Mouse (Mus musculus) embryonic facial prominence, embryonic 14.5 days (tissue): ENCODE measurements at regions not wholly inside any gene's neighbourhood (a gene's known extent, or its start where the extent isn't known, plus 50 kb on each side); places are given as distances from the start of the nearest gene placed in this dataset.
A peak's percentile ranks its signal among the peaks of the same experiment; 100 is the strongest.

Experiments used
- ATAC-seq: fragments of 200-750 bp; cut with Nextera tagmentation; 2 replicates; pipeline ENCODE4 v1.8.0; 2017; ENCODE audit warnings: low read depth, moderate number of reproducible peaks, moderate TSS enrichment
- DNase-seq: peaks from one replicate; pipeline ENCODE4 v3.0.0-alpha.2; 2015; ENCODE audit warnings: low spot score
- H3K27ac ChIP-seq: fragments of 300-500 bp; sonication (generic); replicated peaks from 2 replicates; pipeline ENCODE4 v1.5.1; 2014; ENCODE audit warnings: low read depth, mild to moderate bottlenecking, low read length, moderate library complexity
- H3K27me3 ChIP-seq: fragments of 300-500 bp; sonication (generic); replicated peaks from 2 replicates; pipeline ENCODE4 v1.6.1; 2014; ENCODE audit warnings: low read length; ENCODE audit not compliant: control insufficient read depth, insufficient read depth
- H3K36me3 ChIP-seq: fragments of 300-500 bp; sonication (generic); 2 replicates; pipeline ENCODE4 v1.6.1; 2014; ENCODE audit warnings: low read length, mixed read lengths; ENCODE audit not compliant: control insufficient read depth, insufficient read depth
- H3K4me1 ChIP-seq: fragments of 300-500 bp; sonication (generic); 2 replicates; pipeline ENCODE4 v1.6.1; 2014; ENCODE audit warnings: antibody characterized with exemption, low read length; ENCODE audit not compliant: control insufficient read depth, insufficient read depth
- H3K4me2 ChIP-seq: fragments of 300-500 bp; sonication (generic); 2 replicates; pipeline ENCODE4 v1.6.1; 2014; ENCODE audit warnings: low read depth, mild to moderate bottlenecking, low read length, moderate library complexity, mixed read lengths
- H3K4me3 ChIP-seq: fragments of 300-500 bp; sonication (generic); 2 replicates; pipeline ENCODE4 v1.5.1; 2014; ENCODE audit warnings: low read depth, mild to moderate bottlenecking, low read length
- H3K9ac ChIP-seq: fragments of 300-500 bp; sonication (generic); 2 replicates; pipeline ENCODE4 v1.6.1; 2014; ENCODE audit warnings: low read depth, mild to moderate bottlenecking, low read length, moderate library complexity, mixed read lengths
- H3K9me3 ChIP-seq: fragments of 300-500 bp; sonication (generic); 2 replicates; pipeline ENCODE4 v1.6.1; 2016; ENCODE audit warnings: low read length; ENCODE audit not compliant: control insufficient read depth
- WGBS: fragments of 180-500 bp; shearing (Covaris S2); extraction: QIAGEN DNeasy Blood & Tissue Kit; methylation state at CpG from one replicate; pipeline ENCODE4 v1.1.7; 2014; 5-methylcytosine and 5-hydroxymethylcytosine counted together

- H3K4me1 ChIP-seq: 0 out of 2 replicates have a peak, but pooled peaks cover 4% of the 10 kb centered on the region
- WGBS: 64% methylated on average over 1 of the region's 1 CpGs
- H3K4me2 ChIP-seq: no peak overlapping the region
- H3K36me3 ChIP-seq: no peaks in the 10 kb centered on the region
- no peak overlapping the region for H3K4me3 ChIP-seq
- no peak overlapping the region for H3K27ac ChIP-seq
- no peak for ATAC-seq
- no peaks in the 10 kb centered on the region for H3K27me3 ChIP-seq
- H3K9me3 ChIP-seq: no peaks in the 10 kb centered on the region
- DNase-seq: no peak
- H3K9ac ChIP-seq: no peak overlapping the region
Observed at GRCm38 (mm10) chr1:71986047-71986446, 226.1 kb downstream of the Mreg start.

GRCm38 (mm10) chr1:71983786-71984185 lies 228.3 kb downstream of the Mreg start:
- no peak overlapping the region for H3K4me3 ChIP-seq
- H3K36me3 ChIP-seq: no peaks in the 10 kb centered on the region
- no peak overlapping the region for H3K27ac ChIP-seq
- WGBS: 76% methylated on average over 7 of the region's 7 CpGs
- H3K27me3 ChIP-seq: no peaks in the 10 kb centered on the region
- no peak overlapping the region for H3K9ac ChIP-seq
- no peak for ATAC-seq
- 0 out of 2 replicates have a peak, but pooled peaks cover 4% of the 10 kb centered on the region for H3K4me1 ChIP-seq
- H3K9me3 ChIP-seq: no peaks in the 10 kb centered on the region
- no peak for DNase-seq
- no peak overlapping the region for H3K4me2 ChIP-seq

- no peak overlapping the region; the same call in 1 of the 2 replicates for H3K27ac ChIP-seq
- DNase-seq: no peak
- ATAC-seq: no peak
- no peaks in the 10 kb centered on the region for H3K36me3 ChIP-seq
- no peak overlapping the region for H3K9ac ChIP-seq
- H3K4me3 ChIP-seq: no peak overlapping the region
- H3K9me3 ChIP-seq: no peaks in the 10 kb centered on the region
- 67% methylated on average over 5 of the region's 5 CpGs for WGBS
- no peak overlapping the region for H3K4me2 ChIP-seq
- no peaks in the 10 kb centered on the region for H3K27me3 ChIP-seq
- 0 out of 2 replicates have a peak, but pooled peaks cover 4% of the 10 kb centered on the region for H3K4me1 ChIP-seq
Observed at GRCm38 (mm10) chr1:71982423-71983262, 229.5 kb downstream of the Mreg start.

DNA sequence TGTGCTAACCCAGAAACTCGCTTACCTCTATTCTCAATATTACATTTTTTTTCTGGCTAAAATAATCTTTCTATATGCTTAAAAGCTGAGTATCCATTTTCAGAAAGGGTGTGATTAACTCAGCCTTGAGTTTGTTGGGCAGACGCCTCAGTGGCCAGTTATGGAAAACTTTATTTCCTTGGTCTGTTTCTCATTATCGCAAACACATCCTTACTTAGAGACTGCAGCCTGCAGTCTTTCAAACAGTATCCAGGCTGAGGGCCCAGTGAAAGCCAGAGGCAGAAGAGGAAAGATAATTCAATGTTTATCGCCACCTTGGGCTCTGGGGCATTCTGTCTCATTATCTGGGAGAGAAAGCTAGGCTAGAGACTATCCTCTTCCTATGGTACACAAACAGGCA lies 231.5 kb downstream of the Mreg start:
- Histone ChIP-seq H3K9me3 (no peaks in the 10 kb centered on the region), H3K36me3 (no peaks in the 10 kb centered on the region), H3K27ac (no peak overlapping the region), H3K27me3 (no peaks in the 10 kb centered on the region), H3K9ac (no peak overlapping the region), H3K4me2 (no peak overlapping the region), H3K4me1 (0 out of 2 replicates have a peak, but pooled peaks cover 4% of the 10 kb centered on the region), H3K4me3 (no peak overlapping the region)
- 43% methylated on average over 4 of the region's 4 CpGs for WGBS
- ATAC-seq (peak; percentile 55; the same call in 1 of the 2 replicates), DNase-seq (peak; percentile 79)

GRCm38 (mm10) chr1:71979261-71979660 lies 232.8 kb downstream of the Mreg start:
- 40% methylated on average over 4 of the region's 4 CpGs for WGBS
- H3K9me3 ChIP-seq: no peaks in the 10 kb centered on the region
- H3K36me3 ChIP-seq: no peaks in the 10 kb centered on the region
- H3K4me2 ChIP-seq: no peak overlapping the region
- no peak for ATAC-seq
- no peaks in the 10 kb centered on the region for H3K27me3 ChIP-seq
- H3K9ac ChIP-seq: no peak overlapping the region
- DNase-seq: peak; percentile 67
- no peak overlapping the region for H3K27ac ChIP-seq
- H3K4me1 ChIP-seq: 0 out of 2 replicates have a peak, but pooled peaks cover 4% of the 10 kb centered on the region
- no peak overlapping the region for H3K4me3 ChIP-seq

DNA sequence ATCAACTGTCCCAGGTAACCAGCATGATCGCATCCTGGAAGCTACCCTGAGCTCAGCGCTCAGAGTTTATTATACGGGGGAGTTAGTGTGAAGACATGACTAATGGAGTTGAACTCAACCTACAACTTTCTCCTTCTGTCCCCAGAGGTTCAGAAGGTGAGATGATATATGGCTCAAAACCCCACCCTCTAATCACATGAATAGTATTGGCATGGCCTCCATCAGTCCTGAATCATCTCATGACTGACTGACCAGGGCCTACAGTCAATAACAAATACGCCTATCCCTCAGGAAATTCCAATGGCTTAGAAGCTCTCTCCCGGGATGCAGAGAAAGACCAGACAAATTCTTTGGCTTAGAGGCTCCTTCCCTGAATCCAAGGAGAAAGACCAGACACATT lies 234.7 kb downstream of the Mreg start:
- Histone ChIP-seq H3K9ac (no peak overlapping the region), H3K4me3 (no peak overlapping the region), H3K36me3 (no peaks in the 10 kb centered on the region), H3K4me1 (0 out of 2 replicates have a peak, but pooled peaks cover 4% of the 10 kb centered on the region), H3K4me2 (no peak overlapping the region), H3K27ac (no peak overlapping the region), H3K9me3 (no peaks in the 10 kb centered on the region), H3K27me3 (no peaks in the 10 kb centered on the region)
- ATAC-seq (no peak), DNase-seq (no peak)
- 88% methylated on average over 5 of the region's 5 CpGs for WGBS

GRCm38 (mm10) chr1:71974715-71975114 lies 237.4 kb downstream of the Mreg start:
- no peak overlapping the region for H3K4me2 ChIP-seq
- ATAC-seq: no peak
- 66% methylated on average over 4 of the region's 4 CpGs for WGBS

DNA sequence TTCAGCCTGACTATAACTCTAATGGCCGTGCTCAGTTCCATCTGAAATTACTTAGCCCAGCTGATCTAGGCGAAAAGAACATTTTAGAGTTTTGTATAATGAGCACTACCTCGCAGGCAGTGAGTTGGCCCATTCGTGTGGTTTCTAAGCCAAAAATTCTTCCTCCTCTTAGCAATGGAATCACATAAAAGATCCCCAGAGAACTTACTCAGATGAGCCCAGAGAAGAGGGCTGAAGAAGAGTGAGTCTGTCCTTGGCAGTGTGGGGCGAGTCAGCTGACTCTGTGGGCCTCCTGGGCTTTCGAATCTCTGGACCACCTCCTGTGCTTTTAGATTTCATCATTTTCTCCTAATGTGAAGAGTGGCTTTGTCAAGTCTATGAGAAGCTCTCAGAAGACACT lies 240.2 kb downstream of the Mreg start:
- Histone ChIP-seq H3K9me3 (no peaks in the 10 kb centered on the region), H3K36me3 (no peaks in the 10 kb centered on the region), H3K4me3 (no peak overlapping the region), H3K9ac (no peak overlapping the region), H3K27me3 (no peaks in the 10 kb centered on the region), H3K4me1 (no peaks in the 10 kb centered on the region), H3K27ac (no peak overlapping the region), H3K4me2 (no peak overlapping the region)
- WGBS: 49% methylated on average over 6 of the region's 6 CpGs
- DNase-seq (peak; percentile 80), ATAC-seq (peak; percentile 79)

More at GRCm38 (mm10) chr1:71974715-71975114, 237.4 kb downstream of the Mreg start:
- Histone ChIP-seq H3K4me3 (no peak overlapping the region), H3K36me3 (no peaks in the 10 kb centered on the region), H3K9me3 (no peaks in the 10 kb centered on the region), H3K27me3 (no peaks in the 10 kb centered on the region), H3K27ac (no peak overlapping the region), H3K9ac (no peak overlapping the region), H3K4me1 (no peaks in the 10 kb centered on the region)
- DNase-seq: no peak

- DNase-seq (no peak), ATAC-seq (no peak)
- no peaks in the 10 kb centered on the region for H3K9me3 ChIP-seq
- H3K9ac ChIP-seq: no peak overlapping the region
- 75% methylated on average over 2 of the region's 2 CpGs for WGBS
- no peaks in the 10 kb centered on the region for H3K36me3 ChIP-seq
- no peaks in the 10 kb centered on the region for H3K4me1 ChIP-seq
- no peaks in the 10 kb centered on the region for H3K27me3 ChIP-seq
- no peak overlapping the region for H3K4me3 ChIP-seq
- no peak overlapping the region for H3K27ac ChIP-seq
- no peak overlapping the region for H3K4me2 ChIP-seq
Observed at GRCm38 (mm10) chr1:71970771-71971170, 241.3 kb downstream of the Mreg start.
